Mouse (Mus musculus) frontal cortex, adult (tissue): ENCODE measurements at regions not wholly inside any gene's neighbourhood (a gene's known extent, or its start where the extent isn't known, plus 50 kb on each side); places are given as distances from the start of the nearest gene placed in this dataset.

Experiments
- ATAC-seq: cut with Nextera tagmentation; 2 replicates; pipeline ENCODE4 v1.9.2; 2017; ENCODE audit warnings: mild to moderate bottlenecking, moderate library complexity, mixed read lengths; ENCODE audit not compliant: low TSS enrichment

DNA sequence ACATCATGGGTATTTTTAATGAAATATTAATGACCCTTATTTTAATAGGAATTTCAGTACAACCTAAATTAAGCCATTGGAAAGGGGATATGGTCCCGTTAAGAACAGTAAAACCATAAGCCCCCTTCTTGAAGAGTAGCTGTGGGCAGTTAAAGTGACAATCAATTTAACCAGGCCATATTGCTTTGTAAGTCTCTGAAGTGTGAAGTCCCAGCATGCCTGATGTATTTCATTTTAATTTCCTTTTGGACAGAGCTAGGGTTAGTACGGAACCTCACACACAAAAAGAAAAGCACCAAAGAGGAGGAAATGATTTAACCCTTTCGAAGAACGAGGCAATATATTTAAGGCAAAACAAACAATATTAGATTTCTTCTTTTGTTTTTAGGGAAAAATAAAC, 640.9 kb downstream of the Kcnj2 start:
- ATAC-seq, result no peak

DNA sequence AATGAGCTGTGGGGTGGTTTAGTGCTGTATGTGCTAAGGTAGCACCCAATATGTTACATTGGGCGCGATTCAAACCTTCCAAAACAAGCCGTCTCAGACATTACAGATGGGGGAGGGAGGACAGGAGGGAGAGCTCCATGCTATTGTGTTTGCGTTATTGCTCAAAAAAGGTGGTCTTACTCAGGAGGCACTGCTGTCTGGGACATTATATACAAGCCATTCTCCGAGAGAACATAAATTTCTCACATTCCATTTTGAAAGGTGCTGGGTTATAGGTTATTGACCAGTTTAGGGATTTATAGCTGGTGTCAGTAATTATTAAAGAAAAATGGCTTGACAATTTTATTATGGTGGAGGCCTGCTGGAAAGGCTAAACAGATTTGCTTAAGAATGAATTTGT, 649.4 kb downstream of the Kcnj2 start:
- no peak for ATAC-seq

DNA sequence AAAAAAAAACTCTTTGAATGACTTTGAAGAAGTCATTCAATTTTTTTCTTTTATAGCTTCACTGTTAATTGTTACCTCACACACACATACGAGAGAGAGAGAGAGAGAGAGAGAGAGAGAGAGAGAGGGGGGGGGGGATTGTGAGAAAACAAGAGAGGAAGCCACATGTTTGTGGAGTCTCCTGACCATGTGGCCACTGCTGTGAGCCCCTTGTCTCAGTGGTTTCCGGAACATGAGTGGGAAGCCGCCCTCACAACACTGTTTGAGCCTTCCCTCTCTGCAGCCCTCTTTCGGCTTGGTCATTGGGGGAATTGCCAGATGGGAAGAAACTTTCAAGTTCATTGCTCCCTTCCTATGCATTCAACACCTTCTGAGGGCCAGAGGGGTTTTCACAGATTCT, 656.3 kb downstream of the Kcnj2 start:
- ATAC-seq, result no peak

DNA sequence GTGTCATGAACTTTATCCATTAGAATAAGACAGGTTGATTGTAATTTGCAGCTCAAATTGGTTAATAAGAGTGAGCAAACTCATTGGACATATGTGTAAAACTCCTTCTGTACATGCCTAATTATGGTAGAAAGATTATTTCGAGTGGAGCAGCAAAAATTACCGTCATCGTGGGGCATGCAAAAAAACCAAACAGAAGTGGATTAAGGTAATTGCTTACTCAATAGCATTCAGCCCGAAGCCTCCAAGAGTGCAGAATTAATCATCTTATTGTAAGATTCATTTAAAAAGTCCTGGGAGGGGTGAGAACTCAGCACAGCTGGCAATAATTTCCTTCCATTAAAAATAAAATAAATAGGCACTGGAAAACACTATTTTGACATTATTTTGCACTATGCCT, 662.2 kb downstream of the Kcnj2 start:
- no peak for ATAC-seq

DNA sequence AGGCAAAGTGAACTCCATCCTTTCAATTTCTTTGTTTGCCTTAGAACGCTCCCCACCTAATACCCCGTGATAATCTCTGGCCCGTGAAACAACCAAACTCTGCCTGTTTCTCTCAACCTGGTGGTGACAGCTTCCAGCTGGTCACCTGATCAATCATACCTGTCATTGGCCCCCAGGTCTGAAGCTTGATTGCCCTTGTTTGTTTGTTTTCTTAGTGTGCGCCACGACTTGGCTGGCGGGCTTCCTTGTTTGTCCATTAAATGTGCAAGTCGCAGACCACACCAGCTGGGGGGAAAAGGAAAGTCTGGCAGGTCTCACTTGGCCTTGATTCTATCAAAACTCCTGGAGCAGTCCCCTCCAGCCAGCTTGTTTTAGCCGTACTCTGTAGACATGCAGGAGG, 666.1 kb downstream of the Kcnj2 start:
- ATAC-seq, result no peak

DNA sequence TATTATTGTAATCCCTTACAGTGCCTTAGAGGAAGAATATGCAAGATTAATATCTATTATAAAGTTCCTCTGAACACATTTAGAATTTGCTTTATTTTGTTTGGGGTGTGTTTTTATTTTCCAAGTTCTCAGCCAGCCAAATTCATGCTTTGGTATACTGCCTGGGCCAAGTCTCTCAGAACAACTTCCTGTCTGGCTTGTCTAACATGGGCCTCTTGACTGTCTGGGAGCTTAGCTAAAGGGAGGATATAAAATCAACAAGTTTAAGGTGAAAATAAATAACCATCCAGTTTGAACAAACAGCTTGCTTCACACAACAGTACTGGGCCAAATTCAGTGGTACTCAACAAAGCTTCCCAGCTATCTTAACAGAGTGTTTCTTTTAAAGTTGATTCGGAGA, 669.5 kb downstream of the Kcnj2 start:
- no peak for ATAC-seq

DNA sequence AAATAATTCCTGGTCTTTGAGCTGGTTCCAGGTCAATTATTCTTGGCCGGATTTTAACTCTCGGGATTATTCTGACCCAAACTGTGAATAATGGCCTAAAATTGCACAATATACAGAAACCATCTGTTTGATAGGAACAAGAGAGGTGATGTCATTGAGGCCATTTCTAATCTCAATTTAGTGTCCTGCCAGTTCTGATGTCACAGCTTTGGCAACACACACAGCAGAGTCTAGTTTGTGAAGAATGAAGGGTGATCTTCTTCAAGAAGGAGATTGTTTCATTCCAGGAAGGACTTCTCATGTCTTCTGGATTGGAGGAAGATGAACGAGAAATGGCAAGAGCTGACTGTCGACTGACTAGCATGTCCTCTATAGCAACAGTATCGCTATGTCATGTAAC, 670.0 kb downstream of the Kcnj2 start:
- no peak for ATAC-seq

DNA sequence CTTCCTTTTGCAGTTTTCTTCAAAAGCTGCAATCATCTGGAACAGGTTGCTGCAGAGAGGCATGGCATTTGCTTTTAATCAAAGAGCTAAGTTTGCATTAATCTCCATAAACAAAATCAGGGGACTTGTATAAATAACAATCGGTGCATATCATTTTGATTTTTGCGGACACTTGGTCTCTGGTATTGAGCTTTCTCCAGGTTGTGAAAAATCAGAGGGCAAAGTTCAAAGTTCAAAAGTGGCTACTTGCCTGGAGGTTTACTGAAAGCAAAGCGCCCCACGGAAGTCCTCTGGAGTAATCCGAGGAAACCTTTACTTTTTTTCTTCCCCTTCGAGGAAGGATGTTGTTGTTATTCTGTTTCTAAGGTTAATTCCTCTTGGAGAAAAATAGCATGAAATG, 677.4 kb downstream of the Kcnj2 start:
- ATAC-seq, result no peak

DNA sequence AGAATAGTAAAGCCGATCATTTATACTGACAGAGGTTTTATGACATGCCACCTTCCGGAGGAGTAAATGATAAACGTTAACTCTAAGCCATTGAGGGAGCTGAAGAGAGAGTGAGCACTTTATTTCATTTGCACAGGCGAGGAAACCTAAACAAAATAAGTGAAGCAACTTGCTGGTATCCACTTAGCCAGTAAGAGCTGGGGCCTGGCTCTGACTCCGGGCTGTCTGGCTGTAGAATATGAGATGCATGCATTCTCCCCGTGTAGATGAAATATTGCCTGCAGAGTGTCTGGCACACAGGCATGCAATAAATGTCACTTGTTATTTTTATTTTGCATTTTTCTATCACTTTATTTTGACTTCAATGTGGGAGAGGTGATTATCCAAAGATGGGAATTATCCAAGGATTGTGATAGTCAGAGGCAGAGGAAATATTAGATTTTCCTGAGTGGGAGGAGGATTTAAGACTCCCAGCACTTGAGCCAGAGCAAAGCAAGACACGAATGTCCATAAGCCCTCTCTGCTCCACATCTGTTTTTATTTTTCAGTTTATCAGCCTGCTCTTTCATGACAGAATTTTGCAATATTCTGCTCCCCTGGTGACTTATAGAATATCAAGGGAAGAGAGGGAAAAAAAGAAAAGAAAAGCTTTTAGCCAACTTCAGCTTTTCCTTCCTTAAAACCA, 681.4 kb downstream of the Kcnj2 start:
- ATAC-seq, result no peak

DNA sequence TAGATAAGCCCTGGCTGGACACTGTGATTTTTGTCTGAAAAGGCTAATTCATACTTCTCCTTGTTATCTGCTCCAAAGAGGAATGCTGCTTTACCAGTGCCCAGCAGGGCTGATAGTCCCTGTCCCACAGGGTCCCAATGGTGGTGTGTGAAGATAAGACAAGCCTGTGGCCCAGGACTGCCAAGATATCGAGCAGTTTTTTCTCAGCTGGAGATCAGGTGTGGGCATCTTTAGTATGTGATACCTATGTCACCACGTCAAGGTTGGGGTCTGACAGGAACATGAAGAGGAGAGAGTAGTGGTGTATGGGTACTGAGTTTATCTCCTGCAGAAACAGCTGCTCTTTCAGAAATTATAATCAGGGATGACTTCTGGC, 682.0 kb downstream of the Kcnj2 start:
- ATAC-seq, result no peak

DNA sequence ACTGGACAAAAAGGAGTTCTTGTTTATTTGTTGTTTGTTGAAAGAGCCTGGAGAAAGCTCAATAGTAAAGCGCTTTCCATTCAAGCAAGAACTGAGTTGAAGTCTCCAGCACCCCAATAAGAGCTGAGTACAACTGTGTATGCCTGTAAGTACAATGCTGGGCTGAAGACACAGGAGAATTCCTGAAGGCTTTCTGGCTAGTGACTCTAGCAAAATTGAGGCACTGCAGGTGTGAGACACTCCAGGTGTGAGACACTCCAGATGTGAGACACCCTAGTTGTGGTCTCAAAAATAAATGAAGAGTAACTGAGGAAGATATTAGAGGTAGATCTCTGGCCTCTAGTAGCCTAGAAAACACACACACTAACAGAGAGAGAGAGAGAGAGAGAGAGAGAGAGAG, 682.5 kb downstream of the Kcnj2 start:
- ATAC-seq, result no peak

DNA sequence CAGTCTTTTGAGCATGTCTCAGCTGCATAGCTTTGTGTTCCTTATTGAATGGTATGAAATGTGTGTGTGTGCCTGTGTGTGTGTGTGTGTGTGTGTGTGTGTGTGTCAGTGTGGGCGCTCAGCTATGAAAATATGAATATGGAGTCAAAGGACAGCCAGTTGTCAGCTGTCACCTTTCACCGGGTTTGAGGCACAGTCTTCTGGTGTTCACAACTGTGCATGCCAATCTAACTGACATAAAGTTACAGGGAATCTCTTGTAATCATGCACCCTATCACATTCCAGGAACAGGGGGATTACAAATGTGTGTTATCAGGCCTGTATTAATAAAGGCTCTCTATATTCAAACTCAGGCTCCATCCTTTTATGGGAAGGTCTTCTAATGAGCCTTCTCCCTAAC, 688.8 kb downstream of the Kcnj2 start:
- ATAC-seq, result no peak

DNA sequence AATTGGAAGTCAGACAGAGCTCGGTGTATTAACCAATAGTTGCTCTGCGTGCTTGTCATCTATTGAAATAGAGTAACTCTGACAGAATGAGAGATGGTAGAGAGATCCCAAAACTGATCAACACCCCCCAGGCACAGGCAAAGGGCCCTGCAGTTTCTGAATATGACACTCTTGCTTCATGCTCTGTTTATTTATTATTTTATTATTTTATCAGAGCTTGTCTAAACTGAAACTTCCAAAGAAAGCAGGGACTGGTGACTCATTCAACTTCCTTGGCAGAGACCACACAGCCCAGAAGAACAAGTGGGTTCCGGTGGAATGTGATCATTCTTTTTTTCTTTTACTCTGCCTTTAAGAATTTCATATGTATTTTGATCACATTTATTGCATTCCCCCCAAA, 697.1 kb downstream of the Kcnj2 start:
- no peak for ATAC-seq

DNA sequence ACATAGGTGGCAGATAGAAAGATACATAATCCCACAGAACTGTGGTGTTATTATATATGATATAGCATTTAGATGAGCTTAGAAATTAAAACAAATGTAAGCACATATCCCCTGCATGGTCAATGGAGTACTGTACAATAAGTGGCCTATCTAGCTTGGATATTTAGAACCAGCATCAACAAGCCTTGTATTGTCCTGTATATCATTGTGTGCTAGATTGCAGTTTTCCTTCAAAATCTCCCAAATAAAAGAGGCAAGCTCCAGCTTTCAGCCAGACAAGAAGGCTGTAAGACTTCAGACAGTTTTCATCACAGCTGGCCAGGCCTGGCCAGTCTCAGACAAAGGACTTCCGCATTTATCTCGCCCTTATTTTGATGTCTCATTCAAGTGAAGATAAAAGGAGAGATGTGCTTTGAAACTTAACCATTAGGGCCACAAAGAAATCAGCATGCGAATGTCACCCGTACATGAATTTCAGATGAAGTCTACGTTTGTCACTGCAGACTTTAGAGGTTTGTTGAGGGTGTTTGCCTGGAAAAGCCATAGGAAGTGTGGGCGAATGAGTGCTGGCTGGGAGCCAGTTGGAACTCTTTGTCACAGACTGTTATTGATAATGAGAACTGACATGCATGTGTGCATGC, 700.5 kb downstream of the Kcnj2 start:
- ATAC-seq, result no peak

DNA sequence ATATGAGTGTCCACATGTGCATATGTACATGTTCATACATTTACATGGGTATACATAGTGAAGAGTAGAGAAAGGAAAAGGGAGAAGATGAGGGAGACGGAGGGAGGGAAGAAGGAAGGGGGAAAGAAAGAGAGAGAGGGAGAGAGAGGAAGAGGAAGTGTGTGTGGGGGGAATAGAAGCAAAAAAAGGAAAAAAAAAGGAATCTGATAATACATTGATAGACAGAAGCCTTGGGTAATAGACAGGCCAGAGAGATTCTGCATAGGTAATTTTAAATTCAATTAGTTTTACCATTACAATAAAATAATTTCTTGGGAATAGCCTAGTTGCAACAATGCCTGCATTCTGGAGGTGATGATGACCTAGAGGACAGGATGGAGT, 701.0 kb downstream of the Kcnj2 start:
- no peak for ATAC-seq

DNA sequence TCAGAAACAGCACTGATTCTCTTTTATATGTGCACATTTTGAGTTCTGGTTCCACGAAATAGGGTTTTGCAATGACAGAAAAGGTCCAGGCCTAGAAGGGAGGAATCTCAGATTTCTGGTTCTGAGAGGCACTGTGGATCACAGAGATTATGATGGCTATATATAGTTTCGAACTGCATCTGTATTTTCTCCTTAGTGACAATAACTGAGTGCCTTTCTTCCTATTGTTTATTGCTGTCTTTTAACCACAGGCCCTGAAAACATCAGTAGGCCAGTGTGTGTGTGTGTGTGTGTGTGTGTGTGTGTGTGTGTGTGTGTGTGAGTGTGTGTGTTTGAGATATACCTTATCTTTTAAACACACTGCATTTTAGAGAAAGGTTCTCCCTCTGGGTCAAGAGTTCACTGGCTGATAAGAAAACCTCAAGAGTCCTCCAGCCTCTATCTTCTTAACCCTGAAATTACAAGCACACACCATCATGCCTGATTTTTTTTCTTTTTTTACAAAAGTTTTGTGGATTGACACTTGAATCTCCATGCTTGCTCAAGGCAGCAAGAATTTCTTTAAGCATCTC, 708.2 kb downstream of the Kcnj2 start:
- no peak for ATAC-seq

DNA sequence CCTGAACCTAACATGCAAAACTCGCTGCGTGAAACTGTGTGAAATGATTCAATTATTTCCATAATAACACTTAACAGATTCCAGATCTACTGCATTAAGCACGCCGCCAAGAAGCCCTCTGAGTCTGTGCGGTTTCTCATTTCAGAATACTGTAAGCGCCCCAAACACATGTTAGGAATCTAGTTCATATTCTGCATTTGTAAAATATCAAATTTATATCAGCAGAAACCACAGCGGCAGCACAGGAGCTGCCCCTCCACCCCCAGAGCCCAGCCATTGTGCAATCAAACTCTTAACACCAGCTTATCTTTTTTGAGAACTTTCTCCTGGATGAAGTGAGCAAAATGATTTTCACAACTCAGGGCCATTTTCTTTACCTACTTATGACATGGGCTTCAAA, 715.4 kb downstream of the Kcnj2 start:
- peak; percentile 27; the same call in 1 of the 2 replicates for ATAC-seq

DNA sequence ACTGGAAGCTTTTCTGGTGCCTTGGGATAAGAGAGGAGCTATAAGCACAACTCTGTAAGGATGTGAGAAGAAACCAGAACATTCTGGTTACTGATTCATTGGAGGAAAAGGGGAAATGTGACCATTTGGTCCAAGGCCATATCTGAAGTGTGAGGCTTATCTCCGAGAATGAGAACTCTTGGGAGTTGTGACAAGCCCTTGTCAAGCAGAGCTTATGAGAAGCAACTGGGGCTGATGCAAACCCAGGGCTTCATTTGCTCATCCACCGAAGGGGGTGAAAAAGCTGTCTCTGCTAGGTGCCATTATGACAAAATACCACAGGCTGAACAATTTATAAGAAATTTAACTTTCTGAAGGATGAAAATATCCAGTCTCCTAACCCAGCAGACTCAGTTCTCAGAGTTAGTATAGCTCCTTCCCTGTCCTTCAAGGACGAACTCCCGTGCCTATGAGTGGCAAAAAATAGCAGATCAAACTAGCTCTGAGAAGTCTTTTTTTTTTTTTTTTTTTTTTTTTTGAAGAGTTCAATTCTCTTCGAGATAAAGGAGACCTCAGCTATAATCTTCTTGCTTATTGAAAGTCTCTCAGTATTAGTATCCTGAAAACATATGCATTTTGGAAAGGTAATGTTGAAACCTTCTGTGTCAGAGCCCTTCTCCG, 725.4 kb downstream of the Kcnj2 start:
- ATAC-seq, result no peak

DNA sequence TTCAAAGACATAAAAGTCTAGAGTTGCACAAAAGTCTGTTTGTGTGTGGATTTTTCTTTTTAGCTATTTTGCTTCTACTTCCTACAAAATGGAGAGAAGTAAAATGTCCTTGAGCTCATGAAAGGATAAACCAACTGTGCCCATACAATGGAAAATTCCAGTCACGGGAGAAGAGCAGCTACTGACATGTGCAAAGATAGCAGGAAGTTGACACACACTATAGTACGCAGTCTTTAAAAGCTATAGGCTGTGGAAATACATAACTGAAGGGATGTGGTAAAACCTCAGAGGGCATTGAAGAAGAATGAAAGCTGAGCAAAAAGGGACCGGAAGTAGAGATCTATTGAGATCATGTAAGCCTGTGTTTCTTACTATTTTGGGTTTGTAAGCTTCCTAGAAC, 735.1 kb downstream of the Kcnj2 start:
- ATAC-seq, result no peak

DNA sequence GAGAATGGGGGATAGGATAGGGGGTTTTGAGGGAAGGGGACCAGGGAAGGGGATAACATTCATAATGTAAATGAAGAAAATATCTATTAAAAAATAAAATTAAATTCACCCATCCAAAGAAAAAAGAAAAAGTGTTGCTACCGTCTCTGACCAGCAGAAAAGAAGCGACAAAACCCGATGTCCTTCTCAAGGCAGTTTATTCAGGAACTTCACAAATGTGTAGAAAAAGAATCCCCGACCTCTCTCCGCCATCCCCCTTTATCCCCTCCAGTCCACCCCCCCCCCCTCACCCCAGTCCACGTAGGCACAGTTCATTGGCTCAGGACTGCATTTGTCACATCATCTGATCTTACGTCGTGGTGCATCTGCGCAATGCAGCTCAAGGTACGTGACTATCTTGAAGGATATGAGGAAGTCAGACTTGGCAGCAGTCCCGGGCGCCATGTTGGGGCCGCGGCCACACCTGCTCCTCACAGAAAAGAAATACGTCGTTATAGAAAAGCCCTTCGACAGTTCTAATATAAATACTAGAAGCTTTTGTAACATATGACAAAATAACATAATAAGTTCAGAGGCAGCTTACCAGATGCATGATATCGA, 750.3 kb downstream of the Kcnj2 start:
- ATAC-seq, result no peak

DNA sequence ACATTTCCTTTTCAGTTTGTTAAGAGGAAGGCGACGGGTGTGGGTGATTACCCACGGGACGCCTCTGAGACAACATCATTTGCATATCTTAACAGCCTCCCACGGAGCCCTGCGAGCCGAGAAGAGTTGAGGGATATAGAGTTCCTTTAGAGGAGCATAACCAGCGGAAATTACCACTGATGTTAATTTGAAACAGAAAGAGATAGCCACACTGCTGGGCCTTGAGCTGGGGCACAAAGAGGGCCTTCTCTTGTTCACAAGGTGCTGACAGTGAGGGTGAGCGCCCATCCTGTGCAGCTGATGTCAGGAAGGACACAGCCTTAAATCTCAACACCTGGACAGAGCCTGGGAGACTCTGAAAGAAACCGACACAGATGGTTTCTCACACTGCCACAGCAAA, 752.2 kb downstream of the Kcnj2 start:
- peak; percentile 98 for ATAC-seq

DNA sequence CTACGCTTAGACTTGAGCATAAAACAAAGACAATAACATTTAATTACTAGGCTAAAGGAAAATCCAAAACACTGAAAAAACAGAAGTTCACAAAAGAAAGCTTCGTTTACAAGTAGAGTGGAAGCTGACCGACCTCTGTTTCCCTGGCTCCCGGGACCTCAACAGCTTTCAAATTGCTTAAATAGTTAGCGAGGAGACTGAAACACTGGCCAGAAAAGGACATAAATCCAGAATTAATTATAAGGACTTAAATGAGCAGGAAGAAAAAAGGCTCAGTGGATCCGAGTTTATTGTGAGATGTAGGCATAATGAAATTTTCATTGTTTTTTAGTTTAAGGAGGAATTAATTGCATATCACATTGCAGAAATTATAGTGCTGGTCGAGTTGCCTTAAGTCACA, 754.4 kb downstream of the Kcnj2 start:
- ATAC-seq, result no peak

DNA sequence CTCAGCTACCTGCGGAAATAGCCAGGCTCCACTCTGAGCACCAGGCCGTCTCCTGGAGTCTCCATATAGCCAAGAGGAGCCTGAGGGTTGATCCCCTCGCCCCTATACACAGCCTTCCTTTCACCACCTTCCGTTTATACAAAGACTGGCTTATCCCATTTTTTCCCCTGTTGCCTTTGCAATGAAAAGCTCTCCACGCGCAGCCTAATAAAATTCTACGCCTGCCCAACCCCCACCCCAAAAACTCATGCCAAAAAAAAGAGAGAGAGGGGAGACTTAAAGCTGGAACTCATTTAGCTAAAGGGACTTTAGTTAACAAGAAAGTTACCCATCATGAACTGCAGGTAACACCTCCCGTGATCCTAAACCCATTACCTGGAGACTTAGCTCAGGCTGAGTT, 762.5 kb downstream of the Kcnj2 start:
- no peak for ATAC-seq
